Mouse (Mus musculus) lung, adult 2 months (tissue): ENCODE data around the gene Glrx.

Source experiments
- CTCF ChIP-seq: fragments of 200-500 bp; IDR thresholded peaks from 2 replicates; pipeline ENCODE4 v1.5.1; 2011; ENCODE audit warnings: mild to moderate bottlenecking, low read length, control low read depth; ENCODE audit not compliant: insufficient read depth
- POLR2A ChIP-seq: fragments of 200-500 bp; IDR thresholded peaks from 2 replicates; pipeline ENCODE4 v1.6.1; 2011; ENCODE audit warnings: low read depth, mild to moderate bottlenecking, control low read depth, low read length, borderline replicate concordance; ENCODE audit errors: extremely low read depth

DNA sequence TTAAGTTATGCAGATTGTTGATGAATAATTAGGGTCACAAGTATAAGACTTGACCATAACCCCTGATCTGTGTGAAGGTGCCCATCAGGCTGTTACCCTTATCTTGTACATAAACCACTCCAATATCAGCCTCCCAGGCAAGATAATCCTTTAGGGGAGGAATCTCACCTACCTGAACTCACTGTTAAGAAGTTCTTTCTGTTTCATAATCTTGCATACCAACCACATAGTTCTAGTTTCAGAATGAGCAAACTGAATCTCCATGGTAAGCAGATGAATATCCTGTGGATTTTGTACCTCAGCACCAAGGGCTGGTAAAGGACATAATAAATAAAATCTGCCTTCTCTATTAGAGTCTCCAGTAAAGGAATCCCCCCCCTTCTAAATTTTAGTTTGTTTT, 7.0 kb upstream of the Glrx start:
- TF ChIP-seq CTCF: no peak
- TF ChIP-seq POLR2A: no peak
